Mouse (Mus musculus) liver, adult 2 months (tissue): ENCODE measurements around the gene Mfsd2b. TPM values are rescaled to one million over a fixed set of nuclear protein-coding genes. Genes with fewer than 3 reads are reported as not detected.

Experiments used
- DNase-seq: peaks from one replicate; pipeline ENCODE4 v3.0.0-alpha.2; 2011; ENCODE audit warnings: low read depth, low spot score; ENCODE audit errors: extremely low read depth
- H3K27ac ChIP-seq: fragments of 200-500 bp; replicated peaks from 2 replicates; pipeline ENCODE4 v1.5.1; 2012; ENCODE audit warnings: low read depth, mild to moderate bottlenecking, control low read depth, inconsistent platforms, low read length; ENCODE audit not compliant: insufficient read depth
- H3K27me3 ChIP-seq: fragments of 200-500 bp; 2 replicates; pipeline ENCODE4 v1.6.1; 2012; ENCODE audit warnings: mild to moderate bottlenecking, moderate library complexity, low read length, inconsistent platforms; ENCODE audit not compliant: control insufficient read depth, insufficient read depth
- H3K36me3 ChIP-seq: fragments of 200-500 bp; 2 replicates; pipeline ENCODE4 v1.6.1; 2012; ENCODE audit warnings: low read length, inconsistent platforms; ENCODE audit not compliant: control insufficient read depth, insufficient read depth
- H3K4me1 ChIP-seq: fragments of 200-500 bp; 2 replicates; pipeline ENCODE4 v1.6.1; 2011; ENCODE audit warnings: low read length; ENCODE audit not compliant: control insufficient read depth, insufficient read depth
- H3K4me3 ChIP-seq: fragments of 200-500 bp; 2 replicates; pipeline ENCODE4 v1.5.1; 2011; ENCODE audit warnings: low read depth, mild to moderate bottlenecking, control low read depth, low read length, moderate library complexity; ENCODE audit not compliant: insufficient read depth
- H3K79me2 ChIP-seq: fragments of 200-500 bp; 2 replicates; pipeline ENCODE4 v1.6.1; 2012; ENCODE audit warnings: inconsistent platforms, mild to moderate bottlenecking, low read length, moderate library complexity; ENCODE audit not compliant: control insufficient read depth, insufficient read depth
- H3K9ac ChIP-seq: fragments of 200-500 bp; 2 replicates; pipeline ENCODE4 v1.6.1; 2012; ENCODE audit warnings: low read depth, mild to moderate bottlenecking, control low read depth, inconsistent platforms, low read length
- CTCF ChIP-seq: fragments of 200-500 bp; IDR thresholded peaks from 2 replicates; pipeline ENCODE4 v1.5.1; 2011; ENCODE audit warnings: low read depth, low read length, control low read depth
- POLR2A ChIP-seq: fragments of 200-500 bp; IDR thresholded peaks from 2 replicates; pipeline ENCODE4 v1.6.1; 2011; ENCODE audit warnings: low read length, control low read depth; ENCODE audit not compliant: insufficient read depth; ENCODE audit errors: extremely low read depth
- WGBS: fragments of 180-500 bp; shearing (Covaris S2); methylation state at CpG from one replicate; pipeline ENCODE4 v1.1.7; 2018; 5-methylcytosine and 5-hydroxymethylcytosine counted together
- polyA plus RNA-seq: library from polyadenylated mRNA; depleted of rRNA; stranded (reverse); fragments of >200 nt; gene quantifications from 2 replicates; pipeline ENCODE4 v1.2.3, GENCODE M21; 2012; rRNA removed
- total RNA-seq: library from RNA; depleted of rRNA; stranded (reverse); fragments of >200 nt; gene quantifications from 2 replicates; pipeline ENCODE4 v1.2.3, GENCODE M21; 2014; rRNA removed

The Mfsd2b gene
- total RNA-seq (0.13 and 0.18 TPM in 2 replicates), polyA plus RNA-seq (0.17 and 0.39 TPM in 2 replicates)

DNA sequence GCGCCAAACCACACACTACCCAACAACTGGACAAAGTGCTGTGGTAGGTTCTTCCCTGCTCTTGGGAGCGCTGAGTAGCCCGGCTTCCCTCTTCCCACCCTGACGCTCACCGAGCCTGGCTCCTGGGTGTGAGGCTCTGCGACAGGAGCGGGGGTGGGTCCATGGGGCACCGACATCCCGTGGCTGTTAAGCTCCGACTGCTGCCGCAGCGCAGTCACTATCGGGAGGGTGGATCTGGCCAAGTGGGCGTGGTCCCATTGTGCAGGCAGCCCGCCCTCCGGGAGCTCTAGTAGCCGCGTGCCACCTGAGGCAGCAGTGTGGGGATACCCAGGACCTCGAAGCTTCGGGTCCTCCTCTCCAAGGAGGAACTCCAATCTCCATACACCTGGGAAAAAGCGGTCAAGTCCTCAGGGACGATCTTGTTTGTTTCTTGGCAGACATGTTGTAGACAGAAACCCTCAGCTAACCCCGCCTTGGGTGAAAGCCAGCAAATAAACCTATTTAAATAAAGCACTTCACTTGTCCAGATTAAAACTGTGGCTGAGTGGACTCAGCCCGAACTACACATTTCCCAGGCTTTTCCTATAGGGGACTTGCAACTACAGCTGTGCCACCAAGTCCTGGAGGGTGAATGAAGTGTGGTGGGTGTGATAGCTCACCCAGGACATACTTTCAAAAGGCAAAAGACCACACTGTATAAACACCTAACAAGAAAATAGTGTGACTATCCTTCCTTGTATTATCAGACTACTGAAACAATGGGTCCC is at the start of gene Mfsd2b:
Gene Mfsd2b, minus strand, starts transcription at position 199 of the 767 bp plus-strand sequence.
- H3K4me3 ChIP-seq = peak within 1 kb of the TSS; percentile 50; the same call in 1 of the 2 replicates
- H3K36me3 ChIP-seq = peaks cover 3% of the 10 kb centered on the region; the same call in 1 of the 2 replicates
- TF ChIP-seq POLR2A (no peak), CTCF (no peak)
- H3K27me3 ChIP-seq = no peaks in the 10 kb centered on the region
- peak; percentile 82 for DNase-seq
- no peaks in the 10 kb centered on the region for H3K79me2 ChIP-seq
- peaks cover 7% of the 10 kb centered on the region for H3K4me1 ChIP-seq
- no peak within 1 kb of the TSS for H3K27ac ChIP-seq
- peak within 1 kb of the TSS; percentile 33; the same call in 1 of the 2 replicates for H3K9ac ChIP-seq
- WGBS = 1% methylated on average over 24 of the region's 24 CpGs

DNA sequence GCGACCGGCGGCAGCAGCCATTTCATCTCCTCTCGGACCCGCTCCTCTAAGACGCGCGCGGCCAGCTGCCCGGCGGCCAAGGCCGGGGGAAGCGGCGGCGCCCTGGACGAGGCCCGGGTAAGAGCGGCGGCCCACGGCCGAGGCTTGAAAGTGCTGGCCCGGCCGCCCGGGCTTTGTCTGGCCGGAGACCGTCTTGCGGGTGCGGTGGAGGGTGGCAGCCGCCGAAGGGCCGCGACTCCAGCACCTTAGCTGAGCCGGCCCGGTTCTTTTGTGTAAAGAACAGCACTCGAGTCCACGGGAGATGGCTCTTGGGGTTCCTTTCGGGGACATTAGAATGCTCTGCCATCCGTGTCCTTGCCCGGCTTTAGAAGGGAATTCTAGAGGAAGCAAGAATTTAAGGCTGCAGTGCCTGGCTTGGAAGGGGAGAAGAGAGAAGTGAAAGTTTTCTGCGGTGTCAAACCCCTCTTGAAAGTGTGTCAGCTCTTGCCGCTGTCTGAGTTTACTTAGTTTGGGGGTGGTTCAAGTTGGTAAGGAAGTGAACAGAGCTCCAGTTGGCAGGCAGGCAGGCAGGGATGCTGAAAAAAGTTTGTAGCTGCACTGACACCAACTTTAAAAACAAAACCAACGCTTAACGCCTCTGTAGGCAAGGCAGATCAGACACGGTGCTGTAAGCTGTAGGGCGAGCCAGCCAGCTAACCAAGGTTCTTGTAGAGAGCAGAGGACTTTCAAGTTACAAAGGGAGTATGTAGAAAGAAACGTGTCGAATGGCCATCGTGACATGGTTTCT is 43.8 kb upstream of the Mfsd2b start:
- no peaks in the 10 kb centered on the region for H3K36me3 ChIP-seq
- peak overlapping the region; percentile 82 for H3K27ac ChIP-seq
- peaks cover 4% of the 10 kb centered on the region; the same call in 1 of the 2 replicates for H3K79me2 ChIP-seq
- TF ChIP-seq POLR2A (no peak), CTCF (no peak)
- H3K4me1 ChIP-seq = peaks cover 11% of the 10 kb centered on the region
- H3K9ac ChIP-seq = peak overlapping the region; percentile 95
- peak; percentile 81 for DNase-seq
- WGBS = under 1% methylated on average over 47 of the region's 48 CpGs
- no peaks in the 10 kb centered on the region for H3K27me3 ChIP-seq
- H3K4me3 ChIP-seq = peak overlapping the region; percentile 82

DNA sequence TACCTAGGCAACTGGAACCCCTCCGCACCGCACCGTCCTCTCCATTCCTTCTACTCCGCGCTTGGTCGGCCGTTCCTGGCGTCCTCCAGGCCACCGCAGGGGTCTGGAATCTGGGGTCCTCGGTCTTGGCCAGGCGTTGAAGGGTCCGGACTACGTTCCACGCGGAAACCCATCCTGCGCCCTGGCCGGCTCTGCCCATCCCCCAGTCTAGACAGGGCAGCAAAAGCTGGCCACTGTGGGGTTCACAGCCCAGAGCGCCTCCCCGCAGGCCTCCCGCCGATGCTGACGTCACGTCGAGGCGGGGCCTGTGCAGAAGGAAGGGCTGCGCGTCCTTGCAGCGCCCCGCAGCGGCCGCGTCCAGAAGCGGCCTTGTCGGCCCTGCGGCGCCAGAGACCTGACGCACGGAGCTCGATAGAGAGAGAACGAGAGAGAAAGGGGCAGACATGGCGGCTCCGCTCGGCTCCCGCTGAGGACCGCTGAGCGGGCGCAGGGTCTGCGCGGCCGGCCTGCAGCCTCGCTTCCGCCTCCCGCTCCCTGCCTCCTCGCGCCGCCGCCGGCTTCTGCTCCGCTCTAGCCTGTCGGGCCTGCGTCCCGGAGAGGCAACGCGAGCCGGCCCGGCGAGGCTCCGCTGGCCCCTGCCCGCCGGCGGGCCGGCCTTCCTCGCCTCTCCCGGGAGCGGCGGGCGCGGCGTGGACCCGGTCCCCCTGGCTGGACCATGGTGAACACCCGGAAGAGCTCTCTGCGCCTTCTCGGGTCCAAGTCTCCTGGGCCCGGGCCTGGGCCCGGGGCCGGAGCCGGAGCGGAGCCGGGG is 43.0 kb upstream of the Mfsd2b start, which contains the start of gene Atad2b:
Gene Atad2b, plus strand, starts transcription at position 360 of the 811 bp plus-strand sequence.
- H3K4me1 ChIP-seq = peaks cover 9% of the 10 kb centered on the region
- DNase-seq = peak; percentile 79
- H3K36me3 ChIP-seq = no peaks in the 10 kb centered on the region
- H3K27me3 ChIP-seq = no peaks in the 10 kb centered on the region
- WGBS = under 1% methylated on average over 89 of the region's 89 CpGs
- peak within 1 kb of the TSS; percentile 82 for H3K27ac ChIP-seq
- no peaks in the 10 kb centered on the region; the same call in 1 of the 2 replicates for H3K79me2 ChIP-seq
- H3K9ac ChIP-seq = peak within 1 kb of the TSS; percentile 95
- peak; percentile 91 for TF ChIP-seq CTCF
- TF ChIP-seq POLR2A = peak; percentile 84; the same call in 1 of the 2 replicates
- H3K4me3 ChIP-seq = peak within 1 kb of the TSS; percentile 82

DNA sequence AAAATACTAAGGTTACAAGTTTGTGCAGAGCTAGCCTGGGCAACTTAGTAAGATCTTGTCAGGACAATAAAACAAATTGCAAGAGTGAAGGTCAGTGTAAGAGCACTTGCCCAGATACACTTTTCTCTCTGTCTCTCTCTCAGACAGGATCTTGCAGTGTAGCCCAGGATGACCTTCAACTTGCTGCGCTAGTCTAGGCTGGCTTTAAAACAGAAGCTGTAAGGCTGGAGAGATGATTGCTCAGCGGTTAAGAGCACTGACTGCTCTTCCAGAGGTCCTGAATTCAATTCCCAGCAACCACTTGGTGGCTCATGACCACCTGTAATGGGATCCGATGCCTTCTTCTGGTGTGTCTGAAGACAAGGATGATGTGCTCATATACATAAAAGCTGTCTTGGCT is 40.8 kb upstream of the Mfsd2b start:
- no peaks in the 10 kb centered on the region; the same call in 1 of the 2 replicates for H3K79me2 ChIP-seq
- H3K27me3 ChIP-seq = no peaks in the 10 kb centered on the region
- H3K36me3 ChIP-seq = no peaks in the 10 kb centered on the region
- no peak overlapping the region for H3K9ac ChIP-seq
- H3K4me3 ChIP-seq = no peak overlapping the region
- TF ChIP-seq POLR2A (no peak), CTCF (no peak)
- WGBS = 83% methylated on average over 3 of the region's 3 CpGs
- DNase-seq = no peak
- peaks cover 6% of the 10 kb centered on the region; the same call in 1 of the 2 replicates for H3K4me1 ChIP-seq
- H3K27ac ChIP-seq = no peak overlapping the region

DNA sequence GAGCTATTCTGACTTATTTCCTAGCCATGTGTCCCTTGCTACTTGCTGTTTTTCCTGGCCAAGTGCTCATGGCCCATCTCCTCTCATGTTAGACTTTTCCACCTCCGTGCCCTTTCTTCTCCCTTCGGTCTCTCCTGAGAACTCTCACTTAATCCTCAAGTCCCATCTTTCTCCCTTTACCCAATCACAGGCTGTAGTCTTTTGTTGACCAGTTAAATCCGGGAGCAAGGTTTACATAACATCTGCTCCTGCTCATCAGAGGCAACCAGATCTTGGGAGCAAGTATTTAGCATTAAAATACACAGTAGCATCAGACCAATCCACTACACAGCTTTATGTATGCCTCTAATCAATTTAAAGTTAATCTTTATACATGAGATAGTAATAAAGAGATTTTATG is 40.3 kb upstream of the Mfsd2b start:
- WGBS = 72% methylated on average over 3 of the region's 3 CpGs
- Histone ChIP-seq H3K27ac (no peak overlapping the region), H3K27me3 (no peaks in the 10 kb centered on the region), H3K4me3 (no peak overlapping the region), H3K4me1 (peaks cover 6% of the 10 kb centered on the region; the same call in 1 of the 2 replicates), H3K36me3 (no peaks in the 10 kb centered on the region), H3K79me2 (no peaks in the 10 kb centered on the region; the same call in 1 of the 2 replicates), H3K9ac (no peak overlapping the region)
- no peak for DNase-seq
- TF ChIP-seq CTCF = no peak
- TF ChIP-seq POLR2A = no peak
